Mouse (Mus musculus): Measurements from ENCODE around the gene Runx2. TPM values are rescaled to one million over a fixed set of nuclear protein-coding genes. Genes with fewer than 3 reads are reported as not detected.

Gene Runx2
- total and polyA plus RNA-seq, 2 experiments from 2014 or later: 0.59 to 1.8 TPM

GRCm38 (mm10) chr17:44564611-44565198 lies 249.9 kb downstream of the Runx2 start:
- Histone ChIP-seq H3K9ac (replicated peaks; ENCODE audit: low read length, poor library complexity, severe bottlenecking) (no peak overlapping the region), H3K27me3 (ENCODE audit: insufficient read depth, low read length) (no peaks in the 10 kb centered on the region), H3K4me3 (ENCODE audit: low read depth, low read length) (no peak overlapping the region), H3K27ac (ENCODE audit: low read depth, low read length) (no peak overlapping the region), H3K36me3 (ENCODE audit: insufficient read depth, low read length) (no peaks in the 10 kb centered on the region), H3K4me1 (ENCODE audit: insufficient read depth, low read length) (no peaks in the 10 kb centered on the region), H3K9me3 (ENCODE audit: low read length) (no peaks in the 10 kb centered on the region), H3K4me2 (ENCODE audit: low read depth, low read length, poor library complexity, severe bottlenecking) (no peak overlapping the region)
- no peak for TF ChIP-seq CTCF (IDR thresholded peaks at IDR 0.05)
- 72% methylated on average over 4 of the region's 4 CpGs for WGBS
- DNase-seq (ENCODE audit: low spot score) (no peak), ATAC-seq (ENCODE audit: low FRiP score) (no peak)

DNA sequence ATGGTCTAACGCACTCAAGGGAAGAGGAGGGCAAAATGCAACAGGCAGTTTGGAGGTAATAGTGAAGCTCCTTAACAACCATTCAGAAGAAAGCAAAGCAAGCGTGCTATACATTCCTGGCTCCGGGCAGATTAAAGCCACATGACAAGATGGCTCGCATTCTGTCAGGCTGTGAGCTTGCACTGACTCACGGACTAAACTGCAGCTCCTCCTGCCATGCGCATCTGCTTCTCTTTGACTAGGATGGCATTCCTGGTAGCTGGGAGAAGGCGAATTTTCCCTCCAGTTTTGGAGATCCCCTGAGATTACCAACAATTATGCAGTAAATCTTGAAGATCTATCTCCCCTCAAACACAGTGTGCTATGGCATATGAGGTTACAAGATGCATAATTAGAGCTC lies 254.6 kb downstream of the Runx2 start:
- H3K36me3 ChIP-seq (ENCODE audit: insufficient read depth, low read length): no peaks in the 10 kb centered on the region
- H3K9me3 ChIP-seq (ENCODE audit: low read length): no peaks in the 10 kb centered on the region
- no peak overlapping the region for H3K27ac ChIP-seq (ENCODE audit: low read depth, low read length)
- ATAC-seq (ENCODE audit: low FRiP score): no peak
- H3K4me1 ChIP-seq (ENCODE audit: insufficient read depth, low read length): no peaks in the 10 kb centered on the region
- H3K4me3 ChIP-seq (ENCODE audit: low read depth, low read length): no peak overlapping the region
- no peaks in the 10 kb centered on the region for H3K27me3 ChIP-seq (ENCODE audit: insufficient read depth, low read length)
- no peak for DNase-seq (ENCODE audit: low spot score)
- H3K9ac ChIP-seq (replicated peaks; ENCODE audit: low read length, poor library complexity, severe bottlenecking): no peak overlapping the region
- TF ChIP-seq CTCF (IDR thresholded peaks at IDR 0.05): no peak
- WGBS: 57% methylated on average over 7 of the region's 7 CpGs
- no peak overlapping the region for H3K4me2 ChIP-seq (ENCODE audit: low read depth, low read length, poor library complexity, severe bottlenecking)

DNA sequence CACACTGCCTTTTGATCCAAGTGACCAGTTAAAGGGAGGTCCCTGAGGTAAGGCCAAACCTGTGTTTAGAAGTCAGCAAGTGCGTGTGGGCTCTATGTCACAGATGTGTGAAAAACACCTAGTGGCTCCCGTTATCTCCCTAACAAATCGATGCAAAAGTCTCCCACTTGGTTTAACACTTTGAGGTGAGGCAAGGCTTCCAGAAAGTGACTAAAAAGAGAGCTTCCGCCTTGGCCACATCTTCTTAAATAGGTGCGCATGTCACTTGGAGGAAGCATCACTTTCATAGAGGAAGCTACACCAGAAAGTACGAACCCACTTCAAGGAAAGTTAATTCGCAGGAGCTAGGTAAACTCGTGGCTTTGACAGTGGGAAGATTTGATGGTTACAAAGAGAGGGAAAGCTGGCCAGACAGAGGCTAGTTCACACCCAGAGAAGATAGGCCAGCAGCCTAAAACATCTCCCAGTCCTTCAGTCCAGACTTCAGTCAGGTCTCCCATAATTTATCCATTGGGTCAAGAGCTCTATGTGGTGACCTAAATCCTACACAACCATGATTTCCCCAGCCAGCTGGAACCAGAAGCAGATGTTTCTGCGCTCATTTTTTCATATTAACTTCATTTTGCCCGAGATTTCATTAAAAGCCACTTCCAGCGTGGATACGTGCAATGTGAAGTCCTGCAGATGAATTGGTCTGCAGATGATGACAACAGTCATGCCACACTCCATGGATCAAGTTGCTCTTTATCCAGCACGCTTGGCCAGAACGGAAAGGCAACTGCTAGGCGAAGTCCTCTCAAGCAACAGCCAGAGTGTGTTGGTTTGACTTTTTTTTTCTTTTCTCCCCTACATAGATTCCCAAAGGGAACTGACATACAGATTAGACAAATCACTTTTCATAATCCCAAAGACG lies 257.1 kb downstream of the Runx2 start:
- Histone ChIP-seq H3K27me3 (ENCODE audit: insufficient read depth, low read length) (no peaks in the 10 kb centered on the region), H3K27ac (ENCODE audit: low read depth, low read length) (no peak overlapping the region), H3K9ac (replicated peaks; ENCODE audit: low read length, poor library complexity, severe bottlenecking) (no peak overlapping the region), H3K4me2 (ENCODE audit: low read depth, low read length, poor library complexity, severe bottlenecking) (no peak overlapping the region), H3K9me3 (ENCODE audit: low read length) (no peaks in the 10 kb centered on the region), H3K4me1 (ENCODE audit: insufficient read depth, low read length) (no peaks in the 10 kb centered on the region), H3K4me3 (ENCODE audit: low read depth, low read length) (no peak overlapping the region), H3K36me3 (ENCODE audit: insufficient read depth, low read length) (no peaks in the 10 kb centered on the region)
- DNase-seq (ENCODE audit: low spot score) (no peak), ATAC-seq (ENCODE audit: low FRiP score) (no peak)
- TF ChIP-seq CTCF (IDR thresholded peaks at IDR 0.05): no peak
- WGBS: 79% methylated on average over 16 of the region's 16 CpGs

DNA sequence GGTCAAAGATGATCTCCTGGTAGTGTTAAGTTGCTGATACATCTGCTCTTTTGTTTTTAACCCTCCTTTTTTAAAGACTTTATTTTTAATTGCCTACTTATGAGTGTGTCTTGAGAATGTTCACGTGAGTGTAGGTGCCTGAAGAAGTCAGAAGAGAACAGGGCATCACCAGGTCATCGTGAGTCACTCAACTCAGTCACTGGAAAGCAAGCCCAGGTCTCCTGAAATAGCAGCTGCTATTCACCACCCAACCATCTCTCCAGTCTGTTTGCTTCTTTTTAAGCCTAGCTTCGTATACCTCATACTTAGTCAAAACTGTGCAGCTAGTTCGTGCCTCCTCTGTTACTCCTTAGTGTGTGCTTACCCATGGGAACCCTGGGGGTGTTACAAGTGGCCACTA lies 259.7 kb downstream of the Runx2 start:
- DNase-seq (ENCODE audit: low spot score) (no peak), ATAC-seq (ENCODE audit: low FRiP score) (no peak)
- H3K4me2 ChIP-seq (ENCODE audit: low read depth, low read length, poor library complexity, severe bottlenecking): no peak overlapping the region
- no peak overlapping the region for H3K9ac ChIP-seq (replicated peaks; ENCODE audit: low read length, poor library complexity, severe bottlenecking)
- H3K4me1 ChIP-seq (ENCODE audit: insufficient read depth, low read length): no peaks in the 10 kb centered on the region
- no peaks in the 10 kb centered on the region for H3K9me3 ChIP-seq (ENCODE audit: low read length)
- H3K36me3 ChIP-seq (ENCODE audit: insufficient read depth, low read length): no peaks in the 10 kb centered on the region
- no peak for TF ChIP-seq CTCF (IDR thresholded peaks at IDR 0.05)
- no peak overlapping the region for H3K27ac ChIP-seq (ENCODE audit: low read depth, low read length)
- H3K27me3 ChIP-seq (ENCODE audit: insufficient read depth, low read length): no peaks in the 10 kb centered on the region
- no peak overlapping the region for H3K4me3 ChIP-seq (ENCODE audit: low read depth, low read length)
- 91% methylated on average over 4 of the region's 4 CpGs for WGBS

DNA sequence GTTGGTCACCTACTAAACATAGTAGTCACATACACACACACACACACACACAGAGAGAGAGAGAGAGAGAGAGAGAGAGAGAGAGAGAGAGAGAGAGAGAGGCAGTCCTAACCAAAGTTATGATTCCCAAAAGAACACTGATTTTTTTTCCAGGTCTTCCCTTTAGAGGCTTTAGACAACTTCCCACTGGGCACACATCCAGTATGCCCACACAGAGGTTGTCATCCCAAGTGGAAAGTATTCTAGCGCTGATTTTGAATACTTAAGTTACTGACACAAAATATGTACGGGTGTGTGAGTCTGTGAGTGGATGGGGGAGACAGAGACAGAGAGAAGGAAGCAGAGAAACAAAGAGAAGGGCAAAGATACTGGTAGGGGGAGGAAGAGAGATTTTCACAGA lies 265.0 kb downstream of the Runx2 start:
- ATAC-seq (ENCODE audit: low FRiP score) (no peak), DNase-seq (ENCODE audit: low spot score) (no peak)
- Histone ChIP-seq H3K4me3 (ENCODE audit: low read depth, low read length) (no peak overlapping the region), H3K4me1 (ENCODE audit: insufficient read depth, low read length) (no peaks in the 10 kb centered on the region), H3K27me3 (ENCODE audit: insufficient read depth, low read length) (no peaks in the 10 kb centered on the region), H3K9ac (replicated peaks; ENCODE audit: low read length, poor library complexity, severe bottlenecking) (no peak overlapping the region), H3K27ac (ENCODE audit: low read depth, low read length) (no peak overlapping the region), H3K36me3 (ENCODE audit: insufficient read depth, low read length) (no peaks in the 10 kb centered on the region), H3K4me2 (ENCODE audit: low read depth, low read length, poor library complexity, severe bottlenecking) (no peak overlapping the region), H3K9me3 (ENCODE audit: low read length) (no peaks in the 10 kb centered on the region)
- WGBS: 74% methylated on average over 2 of the region's 2 CpGs
- TF ChIP-seq CTCF (IDR thresholded peaks at IDR 0.05): no peak

DNA sequence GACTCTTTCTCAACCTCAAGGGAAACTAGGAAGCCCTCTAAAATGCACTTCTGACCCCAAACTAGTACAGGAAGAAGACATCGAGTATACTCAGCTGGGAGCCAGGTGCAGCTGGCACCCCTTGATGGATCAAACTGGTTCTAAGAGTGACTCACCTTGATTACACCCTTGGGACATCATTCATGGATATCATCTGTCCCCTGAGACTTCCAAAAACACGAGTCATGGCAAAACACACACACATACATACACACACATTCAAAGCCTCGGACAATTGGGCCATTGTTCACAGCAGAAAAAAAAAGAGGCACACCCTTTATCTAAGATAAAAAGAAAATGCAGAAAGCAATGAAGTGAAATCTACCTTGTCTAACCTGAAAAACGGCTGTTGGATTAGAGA lies 266.7 kb downstream of the Runx2 start:
- no peak for TF ChIP-seq CTCF (IDR thresholded peaks at IDR 0.05)
- no peaks in the 10 kb centered on the region for H3K27me3 ChIP-seq (ENCODE audit: insufficient read depth, low read length)
- WGBS: 76% methylated on average over 4 of the region's 4 CpGs
- H3K4me2 ChIP-seq (ENCODE audit: low read depth, low read length, poor library complexity, severe bottlenecking): no peak overlapping the region
- H3K9ac ChIP-seq (replicated peaks; ENCODE audit: low read length, poor library complexity, severe bottlenecking): no peak overlapping the region
- DNase-seq (ENCODE audit: low spot score) (no peak), ATAC-seq (ENCODE audit: low FRiP score) (no peak)
- H3K4me1 ChIP-seq (ENCODE audit: insufficient read depth, low read length): no peaks in the 10 kb centered on the region
- H3K36me3 ChIP-seq (ENCODE audit: insufficient read depth, low read length): no peaks in the 10 kb centered on the region
- no peak overlapping the region for H3K4me3 ChIP-seq (ENCODE audit: low read depth, low read length)
- no peaks in the 10 kb centered on the region for H3K9me3 ChIP-seq (ENCODE audit: low read length)
- H3K27ac ChIP-seq (ENCODE audit: low read depth, low read length): no peak overlapping the region
